Mouse (Mus musculus) cerebellum, postnatal 14 days (tissue): ENCODE measurements at regions not wholly inside any gene's neighbourhood (a gene's known extent, or its start where the extent isn't known, plus 50 kb on each side); places are given as distances from the start of the nearest gene placed in this dataset.
"Not testable (repeated sequence)": the region's sequence is repeated elsewhere in the genome, so short reads cannot be mapped to it uniquely, and the experiment has no call there.

ENCODE experiments used
- DNase-seq, 2 experiments: peaks; one replicate each; pipeline ENCODE4 v3.0.0; 2021; ENCODE audit warnings: mixed read lengths in 2 of 2

GRCm38 (mm10) chr3:33440905-33441304 is 297.9 kb upstream of the Pex5l start:
- no peak for DNase-seq

GRCm38 (mm10) chr3:33440500-33440899 is 297.5 kb upstream of the Pex5l start:
- no peak for DNase-seq

- DNase-seq, result no peak
These were observed 273.9 kb upstream of the Pex5l start for GRCm38 (mm10) chr3:33416922-33417321.

- DNase-seq, result no peak
These were observed 273.3 kb upstream of the Pex5l start for GRCm38 (mm10) chr3:33416321-33416720.

GRCm38 (mm10) chr3:33401904-33402303 is 258.9 kb upstream of the Pex5l start:
- DNase-seq, result no peak

GRCm38 (mm10) chr3:33399321-33399720 is 256.3 kb upstream of the Pex5l start:
- DNase-seq, result no peak

- peak; percentile 7 to 10 for DNase-seq
These were observed 255.3 kb upstream of the Pex5l start for GRCm38 (mm10) chr3:33398326-33398725.

- peak; percentile 10 to 12 for DNase-seq
These were observed 254.2 kb upstream of the Pex5l start for GRCm38 (mm10) chr3:33397217-33397616.

GRCm38 (mm10) chr3:33392541-33392822 is 249.4 kb upstream of the Pex5l start:
- DNase-seq, result no peak

- DNase-seq, result no peak
These were observed 248.9 kb upstream of the Pex5l start for GRCm38 (mm10) chr3:33391765-33392540.

- no peak for DNase-seq
These were observed 245.1 kb upstream of the Pex5l start for GRCm38 (mm10) chr3:33388171-33388570.

GRCm38 (mm10) chr3:33383622-33384021 is 240.6 kb upstream of the Pex5l start:
- DNase-seq, result no peak

GRCm38 (mm10) chr3:33379604-33380003 is 236.6 kb upstream of the Pex5l start:
- no peak for DNase-seq

GRCm38 (mm10) chr3:33375161-33375560 is 232.1 kb upstream of the Pex5l start:
- DNase-seq, result no peak

- no peak for DNase-seq
These were observed 229.8 kb upstream of the Pex5l start for GRCm38 (mm10) chr3:33372806-33373205.

- no peak for DNase-seq
These were observed 220.5 kb upstream of the Pex5l start for GRCm38 (mm10) chr3:33363521-33363920.

- DNase-seq, result no peak
These were observed 217.0 kb upstream of the Pex5l start for GRCm38 (mm10) chr3:33360030-33360429.

- no peak for DNase-seq
These were observed 210.8 kb upstream of the Pex5l start for GRCm38 (mm10) chr3:33353860-33354259.

GRCm38 (mm10) chr3:33350986-33351385 is 207.9 kb upstream of the Pex5l start:
- no peak for DNase-seq

GRCm38 (mm10) chr3:33334056-33334455 is 191.0 kb upstream of the Pex5l start:
- DNase-seq, result no peak

- DNase-seq, result not testable (repeated sequence)
These were observed 174.6 kb upstream of the Pex5l start for GRCm38 (mm10) chr3:33317691-33318090.

- no peak for DNase-seq
These were observed 169.3 kb upstream of the Pex5l start for GRCm38 (mm10) chr3:33312230-33312825.

- peak; percentile 13 to 15 for DNase-seq
These were observed 165.2 kb upstream of the Pex5l start for GRCm38 (mm10) chr3:33308212-33308611.

GRCm38 (mm10) chr3:33306169-33306568 is 163.1 kb upstream of the Pex5l start:
- DNase-seq, result no peak

- no peak for DNase-seq
These were observed 162.7 kb upstream of the Pex5l start for GRCm38 (mm10) chr3:33305756-33306155.
